ENCODE assay signal across 25 mouse cellular contexts in the genomic region with DNA sequence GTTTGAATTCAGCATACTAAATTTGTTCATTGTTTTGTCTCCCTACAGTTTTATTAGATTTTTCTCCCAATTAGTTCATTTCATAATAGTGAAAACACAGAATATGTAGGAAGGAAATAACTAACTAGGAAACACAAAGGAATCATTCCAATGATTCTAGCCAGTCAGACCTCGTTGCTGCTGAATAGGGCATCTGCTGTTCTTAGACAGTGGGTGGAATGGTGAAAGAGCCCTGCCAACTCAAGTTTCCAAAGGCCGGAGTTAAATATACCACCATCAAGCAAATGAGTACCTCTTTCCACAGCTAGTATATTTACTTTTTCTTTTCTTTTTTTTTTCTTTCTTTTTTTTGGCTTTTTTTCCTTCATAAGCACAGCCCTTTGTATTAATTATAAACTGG. TPM values are rescaled to one million over a fixed set of nuclear protein-coding genes. Genes with fewer than 3 reads are reported as not detected.
DNase-seq lines count a peak whose midpoint lies in the region; ATAC-seq lines count a peak whose summit lies in the region.
"Had no signal": no experiment of that assay in that cellular context is flagged by ENCODE, and none has a peak within 500 bp of the region (broad histone marks: within the 10 kb centered on the region; RNA-seq: fewer than 3 reads in every experiment).

No protein-coding gene starts in this region.

- H3K4me3 ChIP-seq in midbrain, embryonic 14.5 days (replicated peaks; ENCODE audit: low read depth, low read length) = no peak overlapping the region
- H3K4me3 ChIP-seq: embryonic facial prominence, embryonic 15.5 days; erythroblast, embryonic 14.5 days; forebrain, embryonic 10.5 days; heart, embryonic 10.5 days; hindbrain, embryonic 13.5 days had no signal

- no peaks in the 10 kb centered on the region for H3K27me3 ChIP-seq in midbrain, embryonic 14.5 days (ENCODE audit: control insufficient read depth, insufficient read depth, low read length)
- H3K27me3 ChIP-seq: embryonic facial prominence, embryonic 15.5 days; hindbrain, embryonic 13.5 days had no signal

- WGBS in midbrain, embryonic 14.5 days = 63% methylated on average over 2 of the region's 2 CpGs

- H3K27ac ChIP-seq in midbrain, embryonic 14.5 days (replicated peaks; ENCODE audit: low read depth, low read length) = no peak overlapping the region
- H3K27ac ChIP-seq: embryonic facial prominence, embryonic 15.5 days; forebrain, embryonic 10.5 days; heart, embryonic 10.5 days; hindbrain, embryonic 13.5 days had no signal

- no peak overlapping the region for H3K9ac ChIP-seq in midbrain, embryonic 14.5 days (replicated peaks; ENCODE audit: low read length)
- H3K9ac ChIP-seq: embryonic facial prominence, embryonic 15.5 days; hindbrain, embryonic 13.5 days had no signal

- no peaks in the 10 kb centered on the region for H3K4me1 ChIP-seq in midbrain, embryonic 14.5 days (ENCODE audit: control insufficient read depth, insufficient read depth, low read length)
- H3K4me1 ChIP-seq: embryonic facial prominence, embryonic 15.5 days; forebrain, embryonic 10.5 days; heart, embryonic 10.5 days; hindbrain, embryonic 13.5 days had no signal

- H3K4me2 ChIP-seq in midbrain, embryonic 14.5 days (ENCODE audit: low read length) = no peak overlapping the region
- H3K4me2 ChIP-seq: embryonic facial prominence, embryonic 15.5 days; hindbrain, embryonic 13.5 days had no signal

- ATAC-seq in midbrain, embryonic 14.5 days (ENCODE audit: low FRiP score, low TSS enrichment) = no peak
- ATAC-seq: CD4-positive, CD25-positive, alpha-beta regulatory T cell, adult 4 months; forebrain, embryonic 14.5 days had no signal

- H3K36me3 ChIP-seq in midbrain, embryonic 14.5 days (ENCODE audit: control insufficient read depth, insufficient read depth, low read length) = no peaks in the 10 kb centered on the region
- H3K36me3 ChIP-seq: embryonic facial prominence, embryonic 15.5 days; forebrain, embryonic 10.5 days; G1E; heart, embryonic 10.5 days; hindbrain, embryonic 13.5 days had no signal

- H3K9me3 ChIP-seq in midbrain, embryonic 14.5 days (ENCODE audit: control insufficient read depth, low read length) = no peaks in the 10 kb centered on the region
- H3K9me3 ChIP-seq: embryonic facial prominence, embryonic 15.5 days; forebrain, embryonic 10.5 days; G1E; heart, embryonic 10.5 days; hindbrain, embryonic 13.5 days had no signal

- peak; percentile 36 to 47 for DNase-seq in cerebellum, postnatal 10 days
- DNase-seq in cerebellum, postnatal 4 days (ENCODE audit: low spot score in 2 of 2) = no peak
- peak; percentile 28 for DNase-seq in layer of hippocampus, adult 11-12 months (ENCODE audit: low spot score)
- no peak for DNase-seq in layer of hippocampus, adult 9-10 months (ENCODE audit: low spot score)
- peak; percentile 83 for DNase-seq in brain, adult 2 months (ENCODE audit: low read depth, low spot score)
- DNase-seq in layer of hippocampus, postnatal 36 days = peak; percentile 15 to 17
- DNase-seq in midbrain, embryonic 14.5 days = no peak
- DNase-seq: adrenal gland, adult 8-10 months; adrenal gland, postnatal 36 days; B cell, adult 2 months; cerebellum, adult 11-12 months; cerebellum, adult 9-11 months; embryo, embryonic 11 days; gastrocnemius, postnatal 36 days; heart, adult 11 months; heart, postnatal 10 days had no signal

RNA-seq across cellular contexts. Expression of gene Hcn1, which starts 55.4 kb away (rescaled TPM):
- 10 to 100 TPM; 38.9 to 40.1 TPM for total RNA-seq in layer of hippocampus, postnatal 36 days (2021)
- polyA plus RNA-seq in midbrain, embryonic 14.5 days (2014; fragmentation: Nextera tagmentation; extraction: Ambion mirVana) = 0.71 and 0.98 TPM in 2 replicates
- total RNA-seq: common myeloid progenitor, adult 5-6 weeks had no signal
- polyA plus RNA-seq: G1E had no signal

Comparison
In these comparisons a context has a peak if more than half of its experiments do, and no peak if none do; other contexts are left out.
1. DNase-seq: peak in cerebellum, postnatal 10 days (2 of 2), layer of hippocampus, adult 11-12 months (single experiment), brain, adult 2 months (single experiment) and layer of hippocampus, postnatal 36 days (2 of 2); none in cerebellum, postnatal 4 days (0 of 2), layer of hippocampus, adult 9-10 months (single experiment) and midbrain, embryonic 14.5 days (single experiment).